Mouse (Mus musculus) urinary bladder, postnatal 36 days (tissue): ENCODE data around the gene Gm20388.

Experiments
- DNase-seq, 2 experiments: peaks; one replicate each; pipeline ENCODE4 v3.0.0; 2022; ENCODE audit warnings: low spot score in 2 of 2, mixed read lengths in 1 of 2

Gene Gm20388

DNA sequence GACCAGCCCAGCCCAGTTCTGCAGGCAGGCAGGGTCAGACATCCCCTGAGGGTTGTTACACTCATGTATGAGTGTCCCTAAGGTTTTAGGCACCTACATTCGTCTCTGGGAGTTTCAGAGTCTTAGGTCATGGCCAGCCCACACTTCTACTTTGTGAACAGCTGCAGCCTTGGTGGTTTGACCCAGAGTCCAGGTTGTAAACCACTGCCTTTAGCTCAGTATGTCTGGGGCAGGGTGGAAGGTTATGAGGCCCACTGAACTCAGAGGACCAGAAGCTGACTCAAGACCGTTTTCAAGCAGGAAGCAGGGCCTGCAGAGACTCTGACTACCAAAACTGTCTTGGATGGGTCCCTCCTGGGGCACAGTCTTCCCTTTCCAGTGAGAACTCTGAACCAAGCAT, 829.9 kb downstream of the Gm20388 start:
- DNase-seq, result no peak

DNA sequence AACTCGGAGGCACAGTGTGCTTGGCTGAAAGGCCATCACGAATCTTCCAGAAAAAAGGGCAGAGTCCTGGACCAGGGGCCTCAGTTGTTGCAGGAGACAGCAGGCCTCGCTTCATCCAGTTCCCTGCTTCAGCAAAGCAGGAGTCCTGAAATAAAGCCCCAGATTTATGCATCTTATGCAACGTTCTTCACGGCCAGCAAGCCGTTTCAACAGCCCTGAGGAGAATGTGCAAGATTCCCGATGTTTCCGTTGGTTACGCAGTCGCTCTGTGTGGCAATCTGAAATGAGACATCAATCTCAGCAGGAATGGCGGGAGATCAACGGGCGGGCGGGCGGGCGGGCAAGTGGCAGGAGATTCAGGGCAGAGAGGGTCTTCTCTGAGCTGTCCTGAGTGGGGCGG, 830.4 kb downstream of the Gm20388 start:
- DNase-seq, result no peak

DNA sequence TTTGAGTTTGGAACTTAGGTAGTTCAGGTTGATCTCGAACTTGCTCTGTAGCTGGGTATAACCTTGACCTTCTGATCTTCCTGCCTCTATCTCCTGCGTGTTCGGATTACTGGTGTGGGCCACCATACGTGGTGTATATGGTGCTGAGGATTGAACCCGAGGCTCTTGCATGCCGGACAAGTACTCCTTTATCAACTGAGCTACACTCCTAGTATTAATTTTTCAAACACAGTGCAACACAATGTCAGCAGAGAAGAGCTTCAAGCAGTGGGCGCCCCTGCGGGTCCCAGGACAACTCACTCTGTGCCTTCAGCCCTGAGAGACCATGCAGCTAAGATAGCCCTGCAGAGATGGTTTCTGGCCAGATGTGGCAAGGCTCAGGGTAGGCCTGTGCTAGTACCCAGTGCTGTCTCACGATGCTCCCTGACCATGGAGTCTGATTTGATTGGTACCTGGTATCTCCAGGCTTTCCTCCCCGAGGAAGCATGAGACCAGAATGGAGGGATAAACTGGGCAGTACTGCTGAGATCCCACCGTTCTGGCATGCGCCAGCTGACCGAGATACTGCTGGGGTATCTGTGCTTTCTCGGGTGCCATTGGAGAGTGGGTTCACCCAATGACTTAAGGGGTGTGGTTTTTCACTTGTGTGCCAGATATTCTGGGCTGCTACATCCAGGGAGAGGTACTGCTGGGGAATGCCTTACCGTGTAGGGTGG, 831.3 kb downstream of the Gm20388 start:
- no peak for DNase-seq

DNA sequence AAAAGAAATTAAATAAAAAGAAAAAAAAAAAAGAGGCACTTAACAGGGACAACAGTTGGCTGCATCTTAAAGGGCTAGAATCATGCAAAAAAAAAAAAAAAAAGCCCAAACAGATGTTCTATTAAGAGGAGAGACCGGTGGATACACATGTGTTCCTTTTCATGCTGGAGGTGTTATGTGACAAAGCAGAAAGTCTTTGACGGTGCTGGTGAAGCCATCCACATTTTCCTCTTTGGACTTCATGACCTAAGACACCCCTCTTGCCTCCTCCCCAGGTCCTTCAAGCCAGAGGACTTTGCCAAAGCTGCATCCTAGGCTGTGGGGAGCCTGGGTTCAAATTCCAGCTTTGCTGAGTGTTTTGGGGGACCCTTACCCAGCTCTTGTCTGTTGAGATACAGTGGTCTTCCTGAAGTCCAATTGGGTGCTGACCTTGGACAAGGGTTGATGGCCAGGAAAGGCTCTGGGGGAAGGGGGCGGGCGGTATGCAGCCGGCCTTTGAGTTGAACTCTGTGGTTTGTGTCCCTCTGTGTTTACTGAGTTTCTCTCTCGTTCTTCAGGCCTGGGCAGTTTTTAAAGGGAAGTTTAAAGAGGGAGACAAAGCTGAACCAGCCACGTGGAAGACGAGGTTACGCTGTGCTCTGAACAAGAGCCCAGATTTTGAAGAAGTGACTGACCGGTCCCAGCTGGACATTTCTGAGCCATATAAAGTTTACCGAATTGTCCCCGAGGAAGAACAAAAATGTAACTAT, 832.7 kb downstream of the Gm20388 start:
- peak; percentile 51 to 55 for DNase-seq

DNA sequence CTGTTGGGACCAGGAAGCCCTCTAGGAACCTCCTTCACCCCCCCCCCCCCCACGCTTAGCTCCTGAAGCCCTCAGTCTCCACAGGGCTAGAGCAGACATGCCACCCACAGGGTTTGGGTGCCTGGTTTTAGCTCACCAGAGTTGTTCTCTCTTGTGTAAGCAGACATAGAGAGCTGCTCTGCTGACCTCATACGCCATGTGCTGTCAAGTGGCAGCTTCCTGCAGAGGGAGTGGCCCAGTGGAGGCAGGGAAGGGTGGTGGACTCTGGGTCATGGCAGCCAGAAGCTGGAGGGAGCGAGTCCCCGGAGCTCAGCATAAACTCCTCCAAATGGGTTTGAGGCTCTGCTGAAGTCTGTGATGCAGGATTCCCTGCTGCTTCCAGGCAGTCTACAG, 833.3 kb downstream of the Gm20388 start:
- peak in 1 of 2 experiments; percentile 56 for DNase-seq

DNA sequence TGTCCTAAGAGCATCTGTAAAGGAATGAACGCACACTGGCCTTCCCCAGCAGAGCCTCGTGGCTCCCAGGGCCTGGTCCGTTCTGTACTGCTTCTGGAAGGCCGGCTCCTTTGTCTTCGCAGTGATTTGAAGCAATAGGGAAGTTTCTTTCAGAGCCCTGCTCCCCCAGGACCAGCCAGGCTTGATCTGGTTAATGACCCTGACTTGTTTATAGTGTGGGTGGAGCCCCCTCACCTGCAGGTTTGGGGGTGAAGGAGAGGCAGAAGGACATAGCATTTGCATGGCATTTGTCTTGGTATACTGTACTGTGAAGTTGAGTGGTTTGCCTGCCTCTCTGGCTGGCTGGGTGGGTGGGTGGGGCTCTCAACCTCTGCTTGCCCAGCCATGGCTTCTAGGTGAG, 833.8 kb downstream of the Gm20388 start:
- DNase-seq, result no peak

DNA sequence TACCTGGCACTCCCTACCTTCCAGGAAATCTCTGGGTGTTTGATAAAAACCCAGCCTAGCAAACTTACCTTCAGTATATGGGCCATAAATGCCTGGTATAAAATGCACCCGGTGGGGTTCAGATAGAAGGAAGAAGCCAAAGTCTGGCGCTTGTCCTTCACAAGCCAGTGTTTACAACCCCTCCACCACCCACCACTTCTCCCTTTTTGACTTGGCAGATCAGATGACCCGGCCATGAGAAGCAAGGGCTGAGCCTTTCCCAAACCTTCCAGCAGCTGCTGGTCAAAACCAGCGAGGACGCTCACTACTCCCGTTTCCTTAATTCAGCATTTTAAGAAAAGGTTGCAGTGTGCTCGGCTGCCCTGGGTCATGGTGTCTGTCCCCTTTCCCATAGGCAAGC, 834.6 kb downstream of the Gm20388 start:
- DNase-seq, result no peak

DNA sequence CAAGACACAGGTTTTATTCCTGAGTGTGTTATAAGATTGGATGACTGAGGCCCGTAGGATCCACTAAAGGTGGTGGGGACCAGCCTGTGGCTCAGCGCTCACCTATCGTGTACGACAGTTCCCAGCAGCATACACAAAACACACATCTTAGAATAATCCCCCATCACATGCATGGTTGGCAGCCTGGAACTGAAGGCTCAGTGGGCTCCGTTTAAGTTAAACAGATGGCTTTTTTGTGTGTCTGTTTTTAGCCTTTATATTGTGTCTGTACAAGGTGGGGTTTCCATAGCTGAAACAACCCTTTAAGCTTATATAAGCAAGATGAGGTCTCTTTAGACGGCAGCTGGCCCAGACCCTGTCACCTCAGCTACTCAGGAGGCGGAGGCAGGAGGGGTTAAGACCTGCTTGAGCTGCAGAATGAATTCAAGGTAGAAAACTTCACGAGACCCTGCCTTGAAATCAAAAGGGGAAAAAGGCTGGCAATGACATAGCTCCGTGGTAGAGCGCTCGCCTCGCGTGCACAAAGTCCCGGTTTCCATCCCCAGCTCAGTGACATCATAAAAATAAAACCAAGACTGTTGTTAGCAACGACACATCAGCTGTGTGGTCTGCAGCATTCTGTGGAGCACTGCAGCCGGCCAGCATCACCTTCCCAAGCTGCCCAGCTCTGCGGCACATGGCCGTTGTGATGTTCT, 835.5 kb downstream of the Gm20388 start:
- DNase-seq, result no peak

DNA sequence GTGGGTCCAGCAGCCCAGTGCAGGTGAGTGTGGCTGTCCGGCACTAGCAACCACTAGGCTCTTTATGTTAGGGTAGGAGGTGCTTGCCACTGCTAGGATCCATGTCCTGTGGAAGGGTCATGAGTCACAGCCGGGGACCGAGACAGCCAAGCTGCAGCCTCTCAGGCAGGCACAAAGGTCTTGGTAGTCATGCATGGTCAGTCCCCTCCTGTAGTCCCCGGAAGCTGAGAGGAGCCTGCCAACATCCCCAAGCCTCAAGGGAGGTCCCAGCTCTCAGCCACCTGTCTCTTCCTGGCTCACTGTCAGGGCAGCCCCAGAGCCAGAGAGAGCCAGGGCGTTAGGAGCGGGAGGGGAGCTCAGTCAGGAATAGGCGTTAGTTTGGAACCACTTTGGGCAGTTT, 836.6 kb downstream of the Gm20388 start:
- DNase-seq, result no peak

DNA sequence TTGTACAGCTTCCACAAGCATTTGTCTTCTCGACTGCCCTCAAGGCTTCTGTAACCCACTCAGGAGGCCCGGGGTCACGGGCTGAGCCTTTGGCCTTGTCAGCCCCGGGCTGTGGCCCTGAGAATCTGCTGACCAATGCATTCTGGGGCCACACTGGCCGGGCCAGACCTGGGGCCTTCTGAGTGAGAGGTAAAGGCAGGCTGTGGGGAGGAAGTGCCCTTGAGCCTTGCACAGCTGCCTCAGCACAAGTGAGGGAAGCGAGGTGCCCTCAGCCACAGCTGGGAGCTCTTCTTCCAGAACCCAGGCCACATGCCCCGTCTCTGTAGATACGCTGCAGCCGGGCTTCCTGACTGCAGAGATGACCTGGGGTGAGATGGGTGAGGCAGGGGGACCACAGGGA, 840.0 kb downstream of the Gm20388 start:
- no peak for DNase-seq

DNA sequence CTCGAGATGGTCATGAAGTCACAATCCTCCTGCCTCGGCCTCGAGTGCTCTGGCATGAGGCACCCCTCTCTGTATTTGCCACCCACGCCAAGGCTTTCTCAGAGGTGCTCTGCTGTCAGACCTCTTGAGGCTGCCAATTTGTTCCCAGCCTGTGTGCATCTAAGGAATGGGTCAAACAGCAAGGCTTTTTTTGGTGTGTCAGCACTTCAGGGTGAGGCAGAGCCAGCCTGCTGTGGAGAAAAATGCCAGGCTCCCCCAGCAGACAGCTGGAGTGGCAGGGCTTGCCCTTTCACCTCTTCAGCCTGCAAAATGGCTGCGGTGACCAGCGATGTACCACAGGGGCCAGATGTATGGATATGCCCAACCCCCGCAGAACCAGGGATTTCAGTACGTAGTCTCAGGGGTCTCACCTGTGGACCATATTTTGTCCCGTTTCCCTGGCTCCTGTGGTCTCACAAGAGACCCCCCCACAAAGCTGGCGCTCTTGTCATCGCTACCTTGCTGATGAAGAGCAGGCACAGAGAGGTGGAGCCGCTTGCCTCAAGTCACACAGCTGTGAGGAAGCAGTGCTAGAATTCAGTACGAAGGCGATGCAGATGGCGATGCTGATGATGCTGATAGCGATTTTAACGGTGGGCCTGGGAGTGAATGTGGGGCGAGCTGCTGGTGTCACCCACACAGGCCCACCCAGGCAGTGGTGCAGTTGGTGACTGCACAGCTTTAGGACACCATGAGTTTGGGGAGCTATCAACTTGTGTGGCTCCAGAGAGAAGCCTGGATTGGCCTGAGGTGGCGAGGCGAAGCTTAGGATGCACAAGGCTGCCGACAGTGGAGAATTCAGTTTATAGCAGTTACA, 840.8 kb downstream of the Gm20388 start:
- DNase-seq, result no peak

DNA sequence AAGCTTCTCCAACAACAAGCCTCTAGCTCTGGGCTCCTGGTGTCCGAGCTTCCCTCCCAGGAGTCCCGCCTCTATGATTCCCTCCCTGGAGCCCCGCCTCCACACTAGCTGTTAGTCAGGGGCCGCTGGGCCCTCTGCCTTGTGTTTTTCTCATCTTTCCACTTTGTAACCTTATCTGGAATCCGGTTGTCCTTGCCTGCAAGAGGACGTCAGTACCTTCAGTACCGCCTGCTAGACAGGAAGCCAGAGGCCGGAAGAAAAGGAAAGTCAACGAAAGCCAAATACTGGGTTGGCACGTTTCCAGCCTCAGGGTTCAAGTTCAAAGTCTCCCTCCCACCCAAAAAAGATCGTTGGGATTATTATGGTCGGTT, 841.4 kb downstream of the Gm20388 start:
- peak; percentile 47 to 70 for DNase-seq

DNA sequence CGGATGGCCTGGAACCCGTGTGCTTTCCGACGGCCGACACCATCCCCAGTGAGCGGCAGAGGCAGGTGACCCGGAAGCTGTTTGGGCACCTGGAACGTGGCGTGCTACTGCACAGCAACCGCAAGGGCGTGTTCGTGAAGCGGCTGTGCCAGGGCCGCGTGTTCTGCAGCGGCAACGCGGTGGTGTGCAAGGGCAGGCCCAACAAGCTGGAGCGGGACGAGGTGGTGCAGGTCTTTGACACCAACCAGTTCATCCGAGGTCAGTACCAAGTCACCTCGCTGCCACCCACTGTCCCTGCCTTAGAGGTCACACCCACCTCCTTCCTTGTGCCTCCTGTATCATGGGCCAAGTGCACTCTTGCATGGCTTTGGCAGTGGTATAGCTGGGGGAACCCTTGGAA, 842.8 kb downstream of the Gm20388 start:
- DNase-seq, result no peak

DNA sequence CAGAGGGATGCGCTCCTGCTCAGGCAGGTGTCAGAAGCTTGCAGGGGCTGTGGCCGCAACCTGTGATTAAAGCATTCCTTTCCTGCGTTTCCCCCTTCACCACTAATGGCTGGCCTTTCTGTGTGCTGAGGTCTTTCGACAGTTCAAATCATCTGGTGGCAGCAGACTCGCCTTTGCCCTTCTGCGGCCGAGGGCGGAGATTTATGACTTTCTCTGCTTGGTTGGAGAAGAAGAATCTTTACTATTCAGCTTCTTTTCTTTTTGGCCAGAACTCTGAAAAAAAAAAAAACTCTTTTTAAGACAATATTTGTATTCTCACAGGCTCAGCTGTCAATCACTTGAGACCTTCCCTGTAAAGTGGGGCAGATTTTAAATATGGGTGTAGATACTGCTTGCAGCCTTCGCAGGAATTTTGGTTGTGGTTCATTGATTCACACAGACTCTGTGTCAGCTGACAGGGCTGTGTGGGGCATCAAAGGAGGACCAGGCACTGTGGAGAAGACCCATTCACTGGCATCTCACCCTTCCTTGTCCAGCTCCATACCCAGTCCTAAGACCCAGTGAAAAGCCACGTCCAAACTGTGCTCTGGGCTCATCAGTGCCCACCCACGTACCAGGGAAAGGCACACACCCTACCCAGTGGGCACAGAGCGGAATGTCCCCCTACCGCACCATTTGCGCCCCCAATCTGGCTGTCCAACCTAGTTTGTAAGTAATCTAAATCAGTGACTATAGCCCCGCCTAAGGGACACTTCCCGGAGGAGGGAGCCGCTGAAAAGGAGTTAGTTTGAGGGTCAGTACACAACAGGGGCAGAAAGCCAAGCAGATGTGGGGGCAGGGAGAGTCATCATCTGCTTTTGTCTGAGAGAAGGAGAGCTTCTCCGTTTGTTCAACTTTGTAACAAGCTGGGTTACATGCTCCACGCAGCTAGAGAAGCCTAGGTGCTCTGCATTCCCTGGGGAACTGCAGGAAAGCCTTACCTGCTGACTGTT, 845.0 kb downstream of the Gm20388 start:
- DNase-seq, result no peak

DNA sequence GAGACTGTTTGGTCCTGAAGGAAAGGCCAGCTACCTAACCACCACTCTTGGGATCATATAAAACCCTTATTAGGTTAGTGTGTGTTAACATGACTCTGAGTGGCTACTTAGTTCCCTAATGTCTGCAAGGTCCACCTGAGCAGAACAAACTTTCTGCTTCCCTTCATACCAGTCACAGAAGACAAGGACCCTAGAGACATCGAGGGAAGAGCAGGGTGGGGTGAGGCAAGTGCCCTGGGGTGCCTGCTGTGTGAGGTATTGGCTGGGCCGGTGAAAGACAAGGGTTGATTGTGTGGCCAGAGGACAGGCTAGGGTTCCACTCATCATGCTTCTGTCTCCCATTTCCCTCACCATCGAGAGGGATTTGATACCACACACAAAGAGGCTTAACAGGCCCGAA, 847.4 kb downstream of the Gm20388 start:
- no peak for DNase-seq

DNA sequence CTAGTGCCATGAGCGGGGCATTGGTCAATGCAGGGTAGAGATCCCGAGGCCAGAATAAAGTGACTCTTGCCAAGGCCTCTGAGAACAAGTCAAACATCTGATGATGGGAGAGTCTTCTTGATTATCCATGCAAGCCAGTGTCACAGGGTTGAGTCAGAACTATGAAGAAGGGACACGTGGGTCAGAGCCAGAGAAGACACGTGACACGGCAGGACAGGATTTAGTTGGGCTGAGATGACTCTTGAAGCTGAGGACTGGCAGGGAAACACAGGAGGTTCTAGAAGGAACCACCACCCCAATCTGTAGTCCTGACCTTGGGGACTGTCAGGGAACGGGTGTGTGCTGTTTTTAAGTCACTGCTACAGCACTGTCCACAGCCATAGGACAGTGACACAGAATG, 849.2 kb downstream of the Gm20388 start:
- no peak for DNase-seq

DNA sequence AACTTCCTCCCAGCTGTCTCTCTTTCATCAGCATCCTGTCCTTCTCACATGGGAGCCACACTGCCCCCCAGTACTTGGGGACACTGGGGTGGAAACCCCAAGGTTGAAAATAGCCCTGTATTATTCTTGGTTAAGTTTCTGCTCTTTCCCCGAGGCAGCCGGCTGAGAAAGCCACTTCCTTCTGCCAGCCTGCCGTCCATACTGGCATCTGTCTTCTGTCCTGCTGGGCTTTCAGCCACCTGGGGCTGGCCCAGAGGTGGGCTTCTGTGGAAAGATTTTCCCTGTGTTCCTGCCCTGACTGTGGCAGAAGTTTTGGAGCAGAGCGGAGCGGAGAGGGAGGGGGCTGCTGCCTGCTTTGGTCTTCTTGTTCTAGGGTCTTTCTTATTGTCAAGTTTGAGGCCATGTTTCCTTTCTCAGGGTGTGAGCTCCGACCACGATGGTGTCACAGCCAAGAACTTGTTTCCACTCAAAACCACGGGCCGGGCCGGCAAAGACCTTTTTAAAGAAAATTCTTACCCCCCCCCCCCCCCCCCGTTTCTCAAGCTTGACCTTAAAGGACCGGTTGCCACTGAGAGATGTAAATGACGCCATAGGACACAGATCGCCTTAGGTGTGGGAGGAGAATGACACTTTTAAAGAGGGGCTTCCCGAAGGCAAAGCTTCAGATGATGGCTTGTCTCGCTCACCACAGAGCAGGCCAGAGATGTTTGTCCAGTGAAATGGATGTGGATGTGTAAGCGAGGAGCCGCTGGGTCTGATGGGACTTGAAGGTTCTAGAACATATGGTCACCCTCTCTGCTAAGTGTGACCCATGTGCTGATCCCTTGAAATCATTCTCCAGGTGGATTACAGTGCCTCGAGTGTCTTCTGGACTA, 849.9 kb downstream of the Gm20388 start:
- no peak for DNase-seq

DNA sequence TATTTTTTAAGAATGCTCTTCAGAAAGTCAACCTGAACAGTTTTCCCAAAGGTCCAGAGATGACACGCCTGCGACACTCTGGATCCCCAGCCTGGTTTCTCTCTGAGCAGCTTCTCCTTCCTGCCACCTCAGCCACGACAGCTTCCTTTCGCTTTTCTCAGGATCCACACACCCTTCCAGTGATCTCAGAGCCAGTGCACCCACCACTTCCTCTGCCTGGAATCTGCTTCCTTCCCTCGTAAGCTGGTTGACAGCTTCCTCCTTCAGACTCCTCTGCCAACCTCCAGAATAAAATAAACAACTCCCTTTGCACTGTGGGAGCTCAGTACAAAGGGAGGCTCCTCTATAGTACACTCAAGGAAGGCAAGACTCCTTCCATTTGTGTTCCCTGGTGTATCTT, 852.6 kb downstream of the Gm20388 start:
- no peak for DNase-seq

DNA sequence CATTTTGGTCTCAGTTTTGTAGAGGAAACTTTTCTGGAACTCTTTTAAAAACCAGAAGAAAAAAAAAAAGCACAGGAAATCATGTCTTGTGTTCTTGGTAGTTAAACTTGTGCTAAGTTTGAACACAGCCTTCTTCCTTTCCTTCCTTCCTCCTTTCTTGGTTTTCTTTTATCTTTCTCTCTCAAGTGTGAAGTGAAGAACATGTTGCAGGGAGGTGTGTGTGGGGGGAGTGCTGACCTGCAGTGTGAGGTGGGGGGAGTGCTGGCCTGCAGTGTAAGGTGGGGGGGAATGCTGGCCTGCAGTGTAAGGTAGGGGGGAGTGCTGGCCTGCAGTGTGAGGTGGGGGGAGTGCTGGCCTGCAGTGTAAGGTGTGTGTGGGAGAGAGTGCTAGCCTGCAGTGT, 854.0 kb downstream of the Gm20388 start:
- DNase-seq, result no peak

DNA sequence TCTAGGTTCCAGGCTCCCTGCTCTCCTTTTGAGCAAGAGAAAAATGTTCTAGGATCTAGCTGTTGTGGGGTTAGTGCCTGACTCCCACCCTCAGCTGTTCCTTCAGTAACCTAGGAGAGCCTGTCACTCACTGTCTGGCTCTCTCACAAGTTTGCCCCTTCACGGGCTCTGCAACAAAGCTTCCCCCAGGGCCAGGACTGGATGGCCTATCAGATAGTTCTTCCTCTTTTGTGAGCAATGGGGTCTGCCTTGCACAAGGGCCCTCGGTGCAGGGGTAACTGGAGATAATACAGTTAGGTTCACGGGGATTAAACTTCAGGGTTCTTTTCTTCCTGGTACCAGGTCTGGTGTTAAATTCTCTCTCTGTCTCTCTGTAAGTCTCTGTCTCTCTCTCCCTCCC, 856.0 kb downstream of the Gm20388 start:
- no peak for DNase-seq
